Mouse (Mus musculus): ENCODE results near the gene Zmynd12.

DNA sequence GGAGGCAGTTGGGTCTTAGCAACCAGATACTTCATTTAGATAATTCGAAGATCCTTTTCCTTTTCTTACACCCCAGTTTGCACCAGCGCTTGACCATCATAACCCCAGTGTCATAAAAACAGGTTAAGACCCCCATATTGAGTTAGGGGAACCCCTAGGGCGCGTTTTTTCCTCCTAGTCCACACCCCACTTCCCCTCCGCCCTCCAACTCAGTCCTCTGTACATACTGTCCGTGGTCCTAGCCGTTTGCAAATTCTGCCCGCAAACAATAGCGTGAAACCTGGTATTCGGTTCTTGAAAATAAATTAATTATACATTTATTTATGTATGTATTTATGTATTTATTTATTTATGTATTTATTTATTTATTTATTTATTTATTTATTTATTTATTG is 70.3 kb downstream of the Zmynd12 start:
- no peak for TF ChIP-seq TAL1 (IDR thresholded peaks at IDR 0.05; ENCODE audit: low read length)
- TF ChIP-seq GATA1 (IDR thresholded peaks at IDR 0.05; ENCODE audit: low read length): no peak

Data from erythroblast, embryonic 14.5 days (primary cell).